Mouse (Mus musculus): ENCODE measurements around the gene Mast2. TPM values are rescaled to one million over a fixed set of nuclear protein-coding genes. Genes with fewer than 3 reads are reported as not detected.

Mast2 gene
- polyA plus RNA-seq, 1 experiment from 2014 or later, result 28.2 TPM

- H3K27me3 ChIP-seq (ENCODE audit: control insufficient read depth, insufficient read depth, low read length), result no peaks in the 10 kb centered on the region
- no peaks in the 10 kb centered on the region for H3K9me3 ChIP-seq (replicated peaks; ENCODE audit: control insufficient read depth, low read length)
- peaks cover 7% of the 10 kb centered on the region; the same call in 1 of the 2 replicates for H3K4me1 ChIP-seq (ENCODE audit: control insufficient read depth, insufficient read depth, low read length)
- H3K9ac ChIP-seq (ENCODE audit: low read depth, low read length), result no peak overlapping the region
- no peak for ATAC-seq (replicated peaks; ENCODE audit: insufficient number of reproducible peaks, low FRiP score, low TSS enrichment)
- H3K27ac ChIP-seq (ENCODE audit: low read depth, low read length), result no peak overlapping the region
- no peak overlapping the region for H3K4me2 ChIP-seq
- WGBS (ENCODE audit: insufficient replicate concordance), result 72% methylated on average over 1 of the region's 1 CpGs
- no peaks in the 10 kb centered on the region for H3K36me3 ChIP-seq (ENCODE audit: control insufficient read depth, insufficient read depth, low read length)
- H3K4me3 ChIP-seq (ENCODE audit: low read depth, low read length), result no peak overlapping the region
Measured at GRCm38 (mm10) chr4:116402708-116403107, 61.3 kb downstream of the Mast2 start.

GRCm38 (mm10) chr4:116398051-116398450 lies 65.9 kb downstream of the Mast2 start:
- WGBS (ENCODE audit: insufficient replicate concordance), result 30% methylated on average over 1 of the region's 1 CpGs
- Histone ChIP-seq H3K27ac (ENCODE audit: low read depth, low read length) (no peak overlapping the region), H3K4me3 (ENCODE audit: low read depth, low read length) (no peak overlapping the region), H3K36me3 (ENCODE audit: control insufficient read depth, insufficient read depth, low read length) (no peaks in the 10 kb centered on the region), H3K4me1 (ENCODE audit: control insufficient read depth, insufficient read depth, low read length) (no peaks in the 10 kb centered on the region), H3K9me3 (replicated peaks; ENCODE audit: control insufficient read depth, low read length) (no peaks in the 10 kb centered on the region), H3K9ac (ENCODE audit: low read depth, low read length) (no peak overlapping the region), H3K27me3 (ENCODE audit: control insufficient read depth, insufficient read depth, low read length) (no peaks in the 10 kb centered on the region), H3K4me2 (no peak overlapping the region)
- no peak for ATAC-seq (replicated peaks; ENCODE audit: insufficient number of reproducible peaks, low FRiP score, low TSS enrichment)

- no peaks in the 10 kb centered on the region for H3K9me3 ChIP-seq (replicated peaks; ENCODE audit: control insufficient read depth, low read length)
- H3K4me1 ChIP-seq (ENCODE audit: control insufficient read depth, insufficient read depth, low read length), result 0 out of 2 replicates have a peak, but pooled peaks cover 8% of the 10 kb centered on the region
- no peak overlapping the region for H3K4me3 ChIP-seq (ENCODE audit: low read depth, low read length)
- H3K9ac ChIP-seq (ENCODE audit: low read depth, low read length), result no peak overlapping the region
- no peak for ATAC-seq (replicated peaks; ENCODE audit: insufficient number of reproducible peaks, low FRiP score, low TSS enrichment)
- H3K27me3 ChIP-seq (ENCODE audit: control insufficient read depth, insufficient read depth, low read length), result no peaks in the 10 kb centered on the region
- H3K4me2 ChIP-seq, result no peak overlapping the region
- H3K36me3 ChIP-seq (ENCODE audit: control insufficient read depth, insufficient read depth, low read length), result no peaks in the 10 kb centered on the region
- peak overlapping the region; percentile 66 for H3K27ac ChIP-seq (ENCODE audit: low read depth, low read length)
- 20% methylated on average over 2 of the region's 2 CpGs for WGBS (ENCODE audit: insufficient replicate concordance)
Measured at GRCm38 (mm10) chr4:116377973-116378667, 85.9 kb downstream of the Mast2 start.

GRCm38 (mm10) chr4:116371676-116372075 lies 92.3 kb downstream of the Mast2 start:
- Histone ChIP-seq H3K9me3 (replicated peaks; ENCODE audit: control insufficient read depth, low read length) (no peaks in the 10 kb centered on the region), H3K9ac (ENCODE audit: low read depth, low read length) (no peak overlapping the region), H3K36me3 (ENCODE audit: control insufficient read depth, insufficient read depth, low read length) (no peaks in the 10 kb centered on the region), H3K4me2 (no peak overlapping the region), H3K27me3 (ENCODE audit: control insufficient read depth, insufficient read depth, low read length) (no peaks in the 10 kb centered on the region), H3K4me3 (ENCODE audit: low read depth, low read length) (no peak overlapping the region), H3K27ac (ENCODE audit: low read depth, low read length) (peak overlapping the region; percentile 37; the same call in 1 of the 2 replicates), H3K4me1 (ENCODE audit: control insufficient read depth, insufficient read depth, low read length) (peaks cover 6% of the 10 kb centered on the region; the same call in 1 of the 2 replicates)
- 55% methylated on average over 1 of the region's 1 CpGs for WGBS (ENCODE audit: insufficient replicate concordance)
- no peak for ATAC-seq (replicated peaks; ENCODE audit: insufficient number of reproducible peaks, low FRiP score, low TSS enrichment)

- H3K9me3 ChIP-seq (replicated peaks; ENCODE audit: control insufficient read depth, low read length), result no peaks in the 10 kb centered on the region
- no peak overlapping the region for H3K4me3 ChIP-seq (ENCODE audit: low read depth, low read length)
- 89% methylated on average over 1 of the region's 1 CpGs for WGBS (ENCODE audit: insufficient replicate concordance)
- no peaks in the 10 kb centered on the region for H3K36me3 ChIP-seq (ENCODE audit: control insufficient read depth, insufficient read depth, low read length)
- ATAC-seq (replicated peaks; ENCODE audit: insufficient number of reproducible peaks, low FRiP score, low TSS enrichment), result no peak
- no peak overlapping the region for H3K9ac ChIP-seq (ENCODE audit: low read depth, low read length)
- H3K4me1 ChIP-seq (ENCODE audit: control insufficient read depth, insufficient read depth, low read length), result no peaks in the 10 kb centered on the region
- no peak overlapping the region for H3K27ac ChIP-seq (ENCODE audit: low read depth, low read length)
- no peak overlapping the region for H3K4me2 ChIP-seq
- H3K27me3 ChIP-seq (ENCODE audit: control insufficient read depth, insufficient read depth, low read length), result no peaks in the 10 kb centered on the region
Measured at GRCm38 (mm10) chr4:116358099-116358498, 105.9 kb downstream of the Mast2 start.

- no peaks in the 10 kb centered on the region for H3K36me3 ChIP-seq (ENCODE audit: control insufficient read depth, insufficient read depth, low read length)
- no peak overlapping the region for H3K9ac ChIP-seq (ENCODE audit: low read depth, low read length)
- no peak overlapping the region for H3K27ac ChIP-seq (ENCODE audit: low read depth, low read length)
- no peaks in the 10 kb centered on the region for H3K9me3 ChIP-seq (replicated peaks; ENCODE audit: control insufficient read depth, low read length)
- 96% methylated on average over 3 of the region's 3 CpGs for WGBS (ENCODE audit: insufficient replicate concordance)
- H3K4me1 ChIP-seq (ENCODE audit: control insufficient read depth, insufficient read depth, low read length), result peaks cover 2% of the 10 kb centered on the region; the same call in 1 of the 2 replicates
- H3K27me3 ChIP-seq (ENCODE audit: control insufficient read depth, insufficient read depth, low read length), result no peaks in the 10 kb centered on the region
- ATAC-seq (replicated peaks; ENCODE audit: insufficient number of reproducible peaks, low FRiP score, low TSS enrichment), result no peak
- H3K4me3 ChIP-seq (ENCODE audit: low read depth, low read length), result no peak overlapping the region
- H3K4me2 ChIP-seq, result no peak overlapping the region
Measured at GRCm38 (mm10) chr4:116352919-116353318, 111.1 kb downstream of the Mast2 start.

GRCm38 (mm10) chr4:116352496-116352895 lies 111.5 kb downstream of the Mast2 start:
- H3K27ac ChIP-seq (ENCODE audit: low read depth, low read length), result no peak overlapping the region

GRCm38 (mm10) chr4:116342119-116342518 lies 121.9 kb downstream of the Mast2 start:
- ATAC-seq (replicated peaks; ENCODE audit: insufficient number of reproducible peaks, low FRiP score, low TSS enrichment), result no peak
- Histone ChIP-seq H3K4me1 (ENCODE audit: control insufficient read depth, insufficient read depth, low read length) (no peaks in the 10 kb centered on the region), H3K4me2 (no peak overlapping the region), H3K36me3 (ENCODE audit: control insufficient read depth, insufficient read depth, low read length) (no peaks in the 10 kb centered on the region), H3K4me3 (ENCODE audit: low read depth, low read length) (no peak overlapping the region), H3K9me3 (replicated peaks; ENCODE audit: control insufficient read depth, low read length) (no peaks in the 10 kb centered on the region), H3K27me3 (ENCODE audit: control insufficient read depth, insufficient read depth, low read length) (no peaks in the 10 kb centered on the region), H3K27ac (ENCODE audit: low read depth, low read length) (no peak overlapping the region), H3K9ac (ENCODE audit: low read depth, low read length) (no peak overlapping the region)

More at GRCm38 (mm10) chr4:116352496-116352895, 111.5 kb downstream of the Mast2 start:
- Histone ChIP-seq H3K9me3 (replicated peaks; ENCODE audit: control insufficient read depth, low read length) (no peaks in the 10 kb centered on the region), H3K36me3 (ENCODE audit: control insufficient read depth, insufficient read depth, low read length) (no peaks in the 10 kb centered on the region), H3K4me2 (no peak overlapping the region), H3K4me1 (ENCODE audit: control insufficient read depth, insufficient read depth, low read length) (peaks cover 2% of the 10 kb centered on the region; the same call in 1 of the 2 replicates), H3K4me3 (ENCODE audit: low read depth, low read length) (no peak overlapping the region), H3K27me3 (ENCODE audit: control insufficient read depth, insufficient read depth, low read length) (no peaks in the 10 kb centered on the region), H3K9ac (ENCODE audit: low read depth, low read length) (no peak overlapping the region)
- no peak for ATAC-seq (replicated peaks; ENCODE audit: insufficient number of reproducible peaks, low FRiP score, low TSS enrichment)
- 77% methylated on average over 3 of the region's 3 CpGs for WGBS (ENCODE audit: insufficient replicate concordance)

GRCm38 (mm10) chr4:116336294-116336693 lies 127.7 kb downstream of the Mast2 start:
- Histone ChIP-seq H3K4me1 (ENCODE audit: control insufficient read depth, insufficient read depth, low read length) (no peaks in the 10 kb centered on the region), H3K9ac (ENCODE audit: low read depth, low read length) (no peak overlapping the region), H3K4me3 (ENCODE audit: low read depth, low read length) (no peak overlapping the region), H3K27ac (ENCODE audit: low read depth, low read length) (no peak overlapping the region), H3K4me2 (no peak overlapping the region), H3K36me3 (ENCODE audit: control insufficient read depth, insufficient read depth, low read length) (0 out of 2 replicates have a peak, but pooled peaks cover 2% of the 10 kb centered on the region), H3K9me3 (replicated peaks; ENCODE audit: control insufficient read depth, low read length) (no peaks in the 10 kb centered on the region), H3K27me3 (ENCODE audit: control insufficient read depth, insufficient read depth, low read length) (no peaks in the 10 kb centered on the region)
- ATAC-seq (replicated peaks; ENCODE audit: insufficient number of reproducible peaks, low FRiP score, low TSS enrichment), result no peak
- 77% methylated on average over 1 of the region's 1 CpGs for WGBS (ENCODE audit: insufficient replicate concordance)

Measured in heart, embryonic 11.5 days (tissue).